Mouse (Mus musculus): ENCODE measurements around the gene Ep400.

The Ep400 gene

GRCm38 (mm10) chr5:110770448-110771158, at the start of gene Ep400:
TSS of gene Ep400 (minus strand) at chr5:110770717.
- DNase-seq, result peak; percentile 100

- DNase-seq, result peak; percentile 100
Observed at GRCm38 (mm10) chr5:110809667-110810325, 39.3 kb upstream of the Ep400 start, which contains the start of gene Ulk1. TSS of gene Ulk1 (minus strand) at chr5:110810097.

GRCm38 (mm10) chr5:110808821-110809666, 38.5 kb upstream of the Ep400 start:
- peak; percentile 78 for DNase-seq

GRCm38 (mm10) chr5:110808061-110808631, 37.6 kb upstream of the Ep400 start:
- DNase-seq, result peak; percentile 92

GRCm38 (mm10) chr5:110807453-110807852, 36.9 kb upstream of the Ep400 start:
- DNase-seq, result peak; percentile 58

GRCm38 (mm10) chr5:110806676-110807075, 36.2 kb upstream of the Ep400 start:
- peak; percentile 37 for DNase-seq

GRCm38 (mm10) chr5:110806154-110806553, 35.6 kb upstream of the Ep400 start:
- DNase-seq, result peak; percentile 28

GRCm38 (mm10) chr5:110804012-110804743, 33.7 kb upstream of the Ep400 start:
- DNase-seq, result peak; percentile 36

GRCm38 (mm10) chr5:110802809-110803208, 32.3 kb upstream of the Ep400 start:
- no peak for DNase-seq

- peak; percentile 97 for DNase-seq
Observed at GRCm38 (mm10) chr5:110802186-110802585, 31.7 kb upstream of the Ep400 start.

- peak; percentile 67 for DNase-seq
Observed at GRCm38 (mm10) chr5:110801036-110801624, 30.6 kb upstream of the Ep400 start.

- DNase-seq, result peak; percentile 61
Observed at GRCm38 (mm10) chr5:110797696-110798095, 27.2 kb upstream of the Ep400 start.

- peak; percentile 54 for DNase-seq
Observed at GRCm38 (mm10) chr5:110794363-110794762, 23.8 kb upstream of the Ep400 start.

- peak; percentile 63 for DNase-seq
Observed at GRCm38 (mm10) chr5:110788684-110789083, 18.2 kb upstream of the Ep400 start.

- DNase-seq, result peak; percentile 69
Observed at GRCm38 (mm10) chr5:110786081-110786835, 15.7 kb upstream of the Ep400 start.

GRCm38 (mm10) chr5:110783150-110783549, 12.6 kb upstream of the Ep400 start:
- no peak for DNase-seq

GRCm38 (mm10) chr5:110781529-110782238, 11.2 kb upstream of the Ep400 start:
- DNase-seq, result peak; percentile 48

- peak; percentile 68 for DNase-seq
Observed at GRCm38 (mm10) chr5:110780761-110781528, 10.4 kb upstream of the Ep400 start.

GRCm38 (mm10) chr5:110779998-110780760, 9.7 kb upstream of the Ep400 start, which contains the start of gene Pus1:
TSS of gene Pus1 (minus strand) at chr5:110780659.
- peak; percentile 92 for DNase-seq

Data from cerebellum, adult 9-11 months (tissue).